8 mouse cellular contexts compared by ENCODE assay signal in the genomic region with DNA sequence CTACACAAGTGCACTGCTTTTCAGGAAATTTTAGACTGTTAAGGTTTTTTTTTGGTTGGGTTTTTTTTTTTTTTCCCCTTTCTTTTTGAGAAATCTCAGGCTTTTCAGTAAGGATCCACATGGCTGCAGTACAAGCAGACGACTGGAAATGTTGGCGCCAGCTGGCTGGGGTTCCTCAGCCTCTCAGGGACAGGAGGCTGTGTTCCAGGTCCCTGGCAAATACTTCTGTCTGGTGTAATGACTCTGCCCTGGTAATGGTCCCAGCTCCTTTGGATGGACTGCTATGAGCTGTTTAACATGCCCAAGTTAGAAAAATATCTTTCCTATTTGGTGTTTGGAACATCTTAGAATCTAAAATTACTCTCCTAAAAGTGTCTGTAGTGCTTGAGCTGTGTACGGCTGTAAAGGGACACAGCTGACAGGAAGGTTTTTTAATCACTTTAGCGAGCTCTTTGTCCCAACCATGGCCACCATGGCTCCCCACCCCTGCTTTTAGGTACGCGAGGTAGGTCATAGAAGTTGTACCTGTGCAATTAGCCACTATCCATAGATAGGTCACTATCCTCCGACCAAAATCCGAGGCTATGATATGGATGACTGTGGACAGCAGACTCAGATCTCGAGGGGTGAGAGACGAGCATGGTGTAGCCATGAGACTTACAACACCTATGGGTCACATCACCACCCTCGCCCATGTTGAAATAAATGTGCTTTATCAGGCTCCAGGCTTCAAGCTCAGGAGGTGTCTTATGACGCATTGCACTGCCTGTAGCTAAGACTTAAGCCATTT. TPM values are rescaled to one million over a fixed set of nuclear protein-coding genes. Genes with fewer than 3 reads are reported as not detected.
DNase-seq lines count a peak whose midpoint lies in the region; ATAC-seq and TF ChIP-seq lines count a peak whose summit lies in the region.

No protein-coding gene starts in this region.

- 86% methylated on average over 12 of the region's 12 CpGs for WGBS in intestine, embryonic 16.5 days
- 86% methylated on average over 12 of the region's 12 CpGs for WGBS in intestine, embryonic 15.5 days
- 55% methylated on average over 12 of the region's 12 CpGs for WGBS in heart, adult 2 months
- 89% methylated on average over 12 of the region's 12 CpGs for WGBS in embryonic facial prominence, embryonic 10.5 days

- H3K4me3 ChIP-seq in intestine, embryonic 16.5 days (ENCODE audit: low read length), result no peak overlapping the region
- no peak overlapping the region for H3K4me3 ChIP-seq in intestine, embryonic 15.5 days (replicated peaks)
- no peak overlapping the region; the same call in 1 of the 2 replicates for H3K4me3 ChIP-seq in heart, adult 2 months
- H3K4me3 ChIP-seq in embryonic facial prominence, embryonic 10.5 days, result no peak overlapping the region

- no peaks in the 10 kb centered on the region for H3K36me3 ChIP-seq in intestine, embryonic 16.5 days (ENCODE audit: control insufficient read depth, insufficient read depth, low read length)
- no peaks in the 10 kb centered on the region for H3K36me3 ChIP-seq in intestine, embryonic 15.5 days
- no peaks in the 10 kb centered on the region for H3K36me3 ChIP-seq in heart, adult 2 months (ENCODE audit: control insufficient read depth, insufficient read depth, low read length)
- H3K36me3 ChIP-seq in embryonic facial prominence, embryonic 10.5 days (replicated peaks), result no peaks in the 10 kb centered on the region

- no peak for ATAC-seq in intestine, embryonic 16.5 days
- no peak for ATAC-seq in intestine, embryonic 15.5 days
- no peak for ATAC-seq in erythroid progenitor cell, adult 5-6 weeks (replicated peaks; ENCODE audit: low FRiP score, poor library complexity, severe bottlenecking)

- H3K9me3 ChIP-seq in intestine, embryonic 16.5 days (ENCODE audit: control insufficient read depth, low read length), result no peaks in the 10 kb centered on the region
- no peaks in the 10 kb centered on the region for H3K9me3 ChIP-seq in intestine, embryonic 15.5 days
- H3K9me3 ChIP-seq in embryonic facial prominence, embryonic 10.5 days, result no peaks in the 10 kb centered on the region

- peak overlapping the region; percentile 73; the same call in 1 of the 2 replicates for H3K27ac ChIP-seq in intestine, embryonic 16.5 days (ENCODE audit: low read length)
- no peak overlapping the region for H3K27ac ChIP-seq in intestine, embryonic 15.5 days
- H3K27ac ChIP-seq in heart, adult 2 months, result peak overlapping the region; percentile 73
- H3K27ac ChIP-seq in embryonic facial prominence, embryonic 10.5 days (replicated peaks), result no peak overlapping the region

- no peaks in the 10 kb centered on the region for H3K79me2 ChIP-seq in heart, adult 2 months (replicated peaks; ENCODE audit: control insufficient read depth, insufficient read depth, low read length)

- TF ChIP-seq POLR2A in heart, adult 2 months (IDR thresholded peaks at IDR 0.05; ENCODE audit: insufficient read depth, low read depth, low read length), result no peak

- no peaks in the 10 kb centered on the region for H3K27me3 ChIP-seq in intestine, embryonic 16.5 days (replicated peaks; ENCODE audit: control insufficient read depth, insufficient read depth, low read length)
- no peaks in the 10 kb centered on the region for H3K27me3 ChIP-seq in intestine, embryonic 15.5 days (replicated peaks)
- H3K27me3 ChIP-seq in heart, adult 2 months (ENCODE audit: control insufficient read depth, insufficient read depth, low read length), result no peaks in the 10 kb centered on the region
- peaks cover 9% of the 10 kb centered on the region for H3K27me3 ChIP-seq in embryonic facial prominence, embryonic 10.5 days (replicated peaks; ENCODE audit: low read depth, poor library complexity, severe bottlenecking)

- peaks cover 7% of the 10 kb centered on the region for H3K4me1 ChIP-seq in intestine, embryonic 16.5 days (ENCODE audit: control insufficient read depth, insufficient read depth, low read length)
- peaks cover 3% of the 10 kb centered on the region; the same call in 1 of the 2 replicates for H3K4me1 ChIP-seq in intestine, embryonic 15.5 days (replicated peaks)
- H3K4me1 ChIP-seq in heart, adult 2 months (ENCODE audit: control insufficient read depth, insufficient read depth, low read length), result peaks cover 7% of the 10 kb centered on the region
- H3K4me1 ChIP-seq in embryonic facial prominence, embryonic 10.5 days, result peaks cover 17% of the 10 kb centered on the region

- no peak overlapping the region for H3K9ac ChIP-seq in intestine, embryonic 16.5 days (ENCODE audit: low read depth, low read length)
- H3K9ac ChIP-seq in intestine, embryonic 15.5 days, result no peak overlapping the region
- H3K9ac ChIP-seq in heart, adult 2 months (ENCODE audit: low read depth, low read length), result no peak overlapping the region

- no peak for TF ChIP-seq CTCF in heart, adult 2 months (IDR thresholded peaks at IDR 0.05)

- H3K4me2 ChIP-seq in intestine, embryonic 16.5 days (ENCODE audit: low read depth, low read length), result no peak overlapping the region
- H3K4me2 ChIP-seq in intestine, embryonic 15.5 days (replicated peaks), result no peak overlapping the region; the same call in 1 of the 2 replicates

- DNase-seq in brain, embryonic 18.5 days (ENCODE audit: low read depth, low spot score), result peak; percentile 64
- DNase-seq in heart, adult 2 months, result peak; percentile 64 to 82
- peak; percentile 67 to 70 for DNase-seq in layer of hippocampus, postnatal 36 days
- peak; percentile 73 for DNase-seq in right cerebral cortex, postnatal 4 days
- no peak for DNase-seq in embryonic facial prominence, embryonic 10.5 days (ENCODE audit: low spot score)

- TF ChIP-seq EP300 in heart, adult 2 months (IDR thresholded peaks at IDR 0.05; ENCODE audit: insufficient read depth, low read depth, low read length), result no peak

- intact Hi-C loops in heart, adult 2 months (cut with DNase I), result no loop called here

RNA-seq across cellular contexts. Expression of a gene that starts 8.9 kb away (rescaled TPM):
- polyA plus RNA-seq in intestine, embryonic 16.5 days (2015; fragmentation: Nextera tagmentation; extraction: Ambion mirVana), result 123 and 130 TPM in 2 replicates
- 138 and 156 TPM in 2 replicates for polyA plus RNA-seq in intestine, embryonic 15.5 days (2015; fragmentation: Nextera tagmentation; extraction: Ambion mirVana)
- 10 to 100 TPM; 23.6 to 24.7 TPM for total RNA-seq in heart, adult 2 months (2021)
- 12.3 and 17.9 TPM in 2 replicates for polyA plus RNA-seq in heart, adult 2 months (2012; rRNA removed)
- total RNA-seq in layer of hippocampus, postnatal 36 days (2021), result 10 to 100 TPM; 10.3 to 18.0 TPM
- polyA plus RNA-seq in embryonic facial prominence, embryonic 10.5 days (2016; fragmentation: Nextera tagmentation; extraction: Ambion mirVana), result 158 and 172 TPM in 2 replicates
- total RNA-seq in erythroid progenitor cell, adult 5-6 weeks (2015; ENCODE audit: low replicate concordance), result 1,180 and 1,371 TPM in 2 replicates
- total RNA-seq in erythroid progenitor cell, adult 5-6 weeks (2017; ENCODE audit: low replicate concordance), result 1,191 and 1,354 TPM in 2 replicates

Comparison
In these comparisons a context has a peak if more than half of its experiments do, and no peak if none do; other contexts are left out.
1. H3K27ac ChIP-seq: peak in intestine, embryonic 16.5 days (single experiment) and heart, adult 2 months (single experiment); none in intestine, embryonic 15.5 days (single experiment) and embryonic facial prominence, embryonic 10.5 days (single experiment).